Mouse (Mus musculus) subcutaneous adipose tissue, adult 2 months (tissue): ENCODE measurements around the gene Fam240b. TPM values are rescaled to one million over a fixed set of nuclear protein-coding genes. Genes with fewer than 3 reads are reported as not detected.

Experiments used
- polyA plus RNA-seq: library from polyadenylated mRNA; depleted of rRNA; stranded (reverse); fragments of >200 nt; gene quantifications from 2 replicates; pipeline ENCODE4 v1.2.3, GENCODE M21; 2012; ENCODE audit warnings: low replicate concordance; rRNA removed

The Fam240b gene
- not detected in 2 replicates for polyA plus RNA-seq

GRCm38 (mm10) chr13:64497692-64498091, at the start of gene Fam240b:
Fam240b (minus strand) TSS chr13:64497792.

GRCm38 (mm10) chr13:64432017-64432995, 65.3 kb downstream of the Fam240b start, which contains the start of gene Cdk20:
Cdk20 (plus strand) TSS chr13:64432314.

Other genes starting within 250 kb of the Fam240b start
- gene Cdc14b, start 222.5 kb downstream of the Fam240b start, polyA plus RNA-seq, result 3.7 and 4.7 TPM in 2 replicates
- gene Aaed1, start 185.1 kb downstream of the Fam240b start, polyA plus RNA-seq, result 18.5 and 20.7 TPM in 2 replicates
- gene Ctsl, start 126.9 kb downstream of the Fam240b start, polyA plus RNA-seq, result 251 and 750 TPM in 2 replicates
- 19.7 and 20.4 TPM in 2 replicates for gene Cdk20, start 65.5 kb downstream of the Fam240b start, polyA plus RNA-seq